Mouse (Mus musculus): ENCODE results near the gene Mest. TPM values are rescaled to one million over a fixed set of nuclear protein-coding genes. Genes with fewer than 3 reads are reported as not detected.

Gene Mest
- total and polyA plus RNA-seq, 3 experiments, result 32.3 to 209 (median 58.6) TPM

DNA sequence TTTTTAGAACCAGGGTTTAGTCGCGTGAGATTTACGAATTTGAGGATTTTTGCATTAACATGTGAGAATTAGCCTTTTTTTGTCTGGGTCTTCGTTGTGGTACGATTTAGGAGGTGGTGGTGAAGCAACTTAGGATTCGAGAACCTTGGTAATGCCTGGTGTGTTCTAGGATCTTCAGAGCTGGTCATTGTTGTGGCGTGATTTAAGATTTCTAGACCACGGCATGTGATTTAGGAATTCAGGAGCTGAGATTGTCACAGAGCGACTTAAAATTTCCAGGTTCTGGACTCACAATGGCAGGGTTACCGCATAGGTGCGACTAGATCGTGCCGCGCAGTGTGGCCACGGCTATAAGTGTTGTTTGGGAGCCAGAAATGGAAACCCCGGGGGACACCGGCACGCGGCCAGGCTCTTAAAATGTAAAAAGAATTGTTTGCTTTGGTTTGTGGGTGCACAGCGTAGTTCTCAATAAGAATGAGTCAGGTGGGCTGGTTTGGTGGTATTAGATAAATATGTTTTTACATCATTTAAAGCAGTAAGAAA, 15.2 kb downstream of the Mest start:
- DNase-seq, result no peak

DNA sequence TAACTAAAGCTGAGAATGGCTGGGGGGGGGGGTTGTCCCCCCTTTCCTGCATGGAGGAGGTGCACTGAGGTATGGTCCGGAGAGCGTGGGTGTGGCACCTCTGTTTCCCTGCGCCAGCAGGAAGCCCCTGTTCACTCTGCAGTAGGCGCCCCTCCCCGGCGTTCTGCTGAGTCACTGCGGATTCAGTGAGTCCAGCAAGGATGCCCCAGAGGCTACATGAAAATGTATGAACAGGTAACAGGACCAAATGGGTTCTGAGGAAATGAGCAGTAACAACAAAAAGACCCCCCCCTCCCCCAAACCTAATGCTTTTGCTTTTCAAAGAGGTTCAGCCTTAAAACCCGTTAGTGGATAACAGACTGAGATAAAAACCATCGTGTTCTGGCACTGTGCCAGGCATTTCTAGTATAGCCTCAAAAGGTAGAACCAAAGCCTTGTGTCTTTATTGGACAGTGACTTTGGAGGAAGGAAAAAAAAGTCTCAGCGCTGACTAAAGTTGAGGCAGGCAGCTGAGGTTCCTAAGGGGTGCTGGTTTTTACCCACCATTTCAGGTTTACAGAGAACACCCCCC, 15.9 kb downstream of the Mest start:
- DNase-seq, result peak; percentile 33

DNA sequence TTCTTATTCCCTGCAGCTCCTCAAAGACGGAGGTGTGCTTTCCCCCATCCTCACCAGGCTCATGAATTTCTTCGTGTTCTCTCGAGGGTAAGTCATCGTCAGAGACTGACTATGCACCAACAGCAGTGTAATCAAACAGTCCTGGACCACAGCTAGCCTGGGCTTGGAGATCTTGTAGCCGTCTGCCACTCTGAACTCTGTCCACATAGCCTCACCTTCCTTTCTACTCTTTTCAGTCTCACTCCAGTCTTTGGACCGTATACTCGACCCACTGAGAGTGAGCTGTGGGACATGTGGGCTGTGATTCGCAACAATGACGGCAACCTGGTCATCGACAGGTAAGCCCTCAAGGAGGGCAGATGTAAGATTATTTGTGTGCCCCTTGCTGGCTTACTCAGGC, 21.5 kb downstream of the Mest start:
- no peak for DNase-seq

DNA sequence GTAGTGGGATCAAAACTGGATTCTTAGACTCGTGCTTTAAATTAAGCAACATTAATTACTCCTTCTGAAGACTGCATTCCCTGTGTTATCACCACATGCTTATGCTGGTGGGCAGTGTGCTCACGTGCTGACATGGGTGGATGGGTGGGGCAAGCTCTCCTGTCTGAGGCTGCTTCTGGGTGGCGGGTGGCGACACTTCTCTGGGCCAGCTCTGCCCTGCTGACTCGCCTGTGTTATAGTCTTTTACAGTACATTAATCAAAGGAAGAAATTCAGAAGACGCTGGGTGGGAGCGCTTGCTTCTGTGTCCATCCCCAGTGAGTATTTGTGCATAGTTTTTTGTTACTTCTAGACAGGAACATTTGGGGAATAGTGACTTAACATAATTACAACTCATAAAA, 22.2 kb downstream of the Mest start:
- DNase-seq, result no peak

DNA sequence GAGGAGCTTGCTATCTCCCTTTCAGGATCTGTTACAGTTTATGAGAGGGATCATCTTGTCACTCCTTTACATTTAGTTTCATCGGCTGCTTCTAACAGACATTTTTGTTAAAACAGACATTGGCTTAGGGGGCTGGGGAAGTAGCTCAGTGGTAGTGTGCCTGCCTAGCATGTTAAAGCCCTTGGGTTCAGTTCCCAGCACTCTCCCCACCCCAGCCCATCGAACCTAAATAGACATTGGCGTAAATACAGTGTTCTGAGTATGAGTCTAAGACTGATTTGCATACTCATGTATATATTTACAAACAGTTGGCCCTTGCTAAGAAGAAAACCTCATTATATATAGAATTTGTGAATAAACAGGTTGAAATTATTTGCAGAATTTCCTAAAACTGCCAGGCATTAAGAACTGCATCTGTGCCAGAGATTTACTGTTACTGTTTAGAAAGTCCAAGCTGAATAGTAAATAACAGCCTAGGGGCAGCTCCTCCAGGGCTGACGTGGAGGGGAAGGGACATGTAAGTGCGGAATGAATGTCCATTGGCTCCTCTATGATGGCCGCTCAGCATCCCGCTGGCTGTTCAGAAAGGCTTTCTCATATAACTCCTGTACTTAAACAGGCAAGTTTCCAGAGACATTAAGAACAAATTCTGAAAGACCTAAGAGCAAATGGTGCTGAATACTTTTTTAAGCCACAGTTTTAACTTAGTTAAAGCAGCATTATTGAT, 24.4 kb downstream of the Mest start:
- no peak for DNase-seq

DNA sequence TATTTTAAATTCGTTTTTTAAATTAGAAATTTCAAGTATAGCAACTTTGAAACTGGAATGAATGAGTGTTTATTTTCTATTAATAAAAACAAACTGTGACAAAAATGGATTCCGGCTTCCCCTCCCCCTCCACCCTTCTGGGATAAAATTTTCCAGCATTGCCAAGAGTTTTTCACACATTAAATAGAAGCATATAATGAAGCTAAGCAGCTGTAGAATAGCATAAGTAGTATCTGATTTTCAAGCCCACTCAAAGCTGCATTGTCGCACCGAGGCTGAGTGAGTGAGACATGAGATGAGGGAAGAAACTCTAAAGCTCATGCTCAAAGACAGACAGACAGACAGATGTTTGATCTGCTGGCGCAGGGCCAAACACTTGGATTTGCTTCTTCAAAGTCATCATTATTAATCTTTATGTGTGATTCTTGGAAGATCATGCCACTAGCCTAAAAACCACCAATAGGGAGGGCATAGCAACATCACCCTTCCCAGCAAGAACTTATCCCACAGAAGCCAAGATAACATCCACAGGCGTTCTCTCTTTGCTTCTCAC, 25.1 kb downstream of the Mest start:
- DNase-seq, result no peak

DNA sequence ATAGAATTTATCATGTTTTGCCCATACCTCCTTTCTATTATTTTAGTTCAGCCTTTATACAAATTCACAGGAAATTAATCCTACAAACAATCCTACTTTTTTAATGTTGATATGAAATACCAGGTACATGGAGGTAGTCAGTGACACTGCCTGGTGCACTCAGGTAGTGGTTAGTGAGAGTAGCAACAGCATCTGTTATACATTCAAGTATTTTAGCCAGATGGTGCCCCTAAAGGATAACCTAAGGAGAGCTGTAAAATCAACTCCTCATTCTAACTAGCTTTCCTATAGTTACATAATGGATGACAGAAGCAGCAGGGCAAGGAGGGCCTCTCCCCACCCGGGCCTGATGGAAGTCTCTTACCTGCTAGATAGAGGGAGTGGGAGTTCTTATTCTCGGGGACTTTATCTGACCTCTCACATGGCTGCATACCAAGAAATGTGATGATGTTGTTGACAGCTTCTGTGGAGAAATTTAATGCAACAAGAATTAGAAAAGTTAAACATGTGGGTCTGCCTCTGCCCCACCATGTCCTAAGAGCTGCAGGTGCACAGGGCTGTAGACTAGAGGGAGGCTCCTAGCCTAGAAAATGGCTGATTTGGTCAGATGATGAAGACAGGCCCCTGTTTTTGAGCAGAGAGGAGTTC, 25.8 kb downstream of the Mest start:
- no peak for DNase-seq

DNA sequence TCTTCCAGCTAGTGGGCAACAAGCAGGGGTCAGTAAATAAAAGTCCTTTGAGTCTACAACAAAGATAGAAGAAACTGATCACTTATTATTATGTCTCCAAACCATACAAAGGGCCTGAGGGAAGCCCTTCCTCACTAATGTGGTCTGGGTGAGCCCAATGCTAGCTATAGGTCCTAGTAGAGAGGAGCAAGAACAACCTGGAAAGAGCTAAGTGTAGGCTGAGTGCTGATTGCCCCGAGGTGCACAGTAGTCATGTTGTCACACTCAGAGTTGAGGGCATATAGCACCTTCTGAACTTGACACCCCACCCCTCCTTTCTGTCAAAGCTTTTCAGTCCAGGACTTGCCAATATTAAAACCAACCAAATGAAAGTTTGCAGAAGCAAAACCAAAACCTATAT, 26.5 kb downstream of the Mest start:
- no peak for DNase-seq

DNA sequence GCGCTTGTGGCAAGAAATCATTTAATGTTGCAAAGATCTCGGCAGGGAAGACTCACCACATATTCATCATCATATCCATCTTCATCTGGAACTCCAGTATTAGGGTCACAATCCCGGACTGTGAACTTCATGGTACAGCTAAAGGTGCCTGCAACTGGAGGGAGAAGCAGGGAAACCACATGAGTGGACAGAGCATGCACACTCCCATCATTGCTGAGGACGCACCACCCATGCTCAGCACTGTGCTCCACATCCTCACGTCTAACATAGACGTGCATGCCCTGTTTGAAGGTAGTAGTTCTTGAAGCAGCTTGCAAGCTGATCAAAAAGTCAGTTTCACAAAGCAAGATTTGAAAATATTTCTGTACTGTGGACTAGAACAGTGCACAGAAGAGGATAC, 27.1 kb downstream of the Mest start:
- DNase-seq, result no peak

DNA sequence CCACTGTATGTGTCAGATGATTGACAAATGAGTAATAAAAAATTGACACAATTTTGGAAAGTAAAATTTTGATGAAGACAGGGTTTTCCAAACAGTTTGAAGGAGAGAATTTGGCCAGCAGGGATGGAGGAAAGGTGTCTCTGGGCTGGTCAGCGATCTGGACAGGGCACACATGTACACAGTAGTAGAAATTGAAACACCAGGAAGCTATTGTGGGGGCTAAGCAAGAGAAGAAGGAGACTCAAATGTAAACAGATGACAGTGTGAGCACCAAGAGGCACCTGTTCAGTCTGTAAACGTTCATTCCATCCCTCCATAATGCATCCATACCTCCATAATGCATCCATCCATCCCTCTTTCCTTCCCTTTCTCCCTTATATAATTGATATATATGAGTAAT, 27.9 kb downstream of the Mest start:
- DNase-seq, result no peak

Small RNA genes within 50 kb of the gene (microRNA-seq; reads per million reads assigned to microRNA genes)
- 2,733 to 4,083 reads per million in 2 experiments for gene Mir335

Other genes with a start within 250 kb of the Mest start
- gene Tmem209, start 213.8 kb upstream of the Mest start, total RNA-seq (2021), result 10 to 100 TPM; 24.2 to 28.0 TPM
- gene Tmem209, start 213.8 kb upstream of the Mest start, polyA plus RNA-seq (2012; rRNA removed), result 32.8 and 43.3 TPM in 2 replicates
- gene Ssmem1, start 213.7 kb upstream of the Mest start, total RNA-seq (2021), result under 1 TPM in 1 of 2 experiments, not detected in 1; 0.28 TPM
- gene Ssmem1, start 213.7 kb upstream of the Mest start, polyA plus RNA-seq (2012; rRNA removed), result not detected in 2 replicates
- gene Cpa2, start 182.0 kb upstream of the Mest start, total RNA-seq (2021), result under 1 TPM; 0.69 to 0.98 TPM
- 0.10 TPM in 1 of 2 replicates, not detected in the other for gene Cpa2, start 182.0 kb upstream of the Mest start, polyA plus RNA-seq (2012; rRNA removed)
- gene Cpa4, start 155.2 kb upstream of the Mest start, total RNA-seq (2021), result 1 to 10 TPM; 1.6 to 2.1 TPM
- gene Cpa4, start 155.2 kb upstream of the Mest start, polyA plus RNA-seq (2012; rRNA removed), result 0.94 and 1.1 TPM in 2 replicates
- not detected for gene Cpa5, start 112.5 kb upstream of the Mest start, total RNA-seq (2021)
- not detected in 2 replicates for gene Cpa5, start 112.5 kb upstream of the Mest start, polyA plus RNA-seq (2012; rRNA removed)
- not detected for gene Cpa1, start 84.3 kb upstream of the Mest start, total RNA-seq (2021)
- gene Cpa1, start 84.3 kb upstream of the Mest start, polyA plus RNA-seq (2012; rRNA removed), result not detected in 2 replicates
- 1 to 10 TPM; 5.9 to 9.3 TPM for gene Cep41, start 29.8 kb upstream of the Mest start, total RNA-seq (2021)
- 3.4 and 4.5 TPM in 2 replicates for gene Cep41, start 29.8 kb upstream of the Mest start, polyA plus RNA-seq (2012; rRNA removed)
- gene Copg2, start 173.2 kb downstream of the Mest start, total RNA-seq (2021), result 10 to 100 TPM; 62.3 to 67.5 TPM
- gene Copg2, start 173.2 kb downstream of the Mest start, polyA plus RNA-seq (2012; rRNA removed), result 3.6 and 5.0 TPM in 2 replicates
- gene Tsga13, start 192.0 kb downstream of the Mest start, total RNA-seq (2021), result not detected
- not detected in 2 replicates for gene Tsga13, start 192.0 kb downstream of the Mest start, polyA plus RNA-seq (2012; rRNA removed)
- under 1 TPM in 1 of 2 experiments, not detected in 1; 0.12 TPM for gene Klf14, start 235.5 kb downstream of the Mest start, total RNA-seq (2021)
- 0.06 TPM in 2 replicates for gene Klf14, start 235.5 kb downstream of the Mest start, polyA plus RNA-seq (2012; rRNA removed)

All from adrenal gland, adult 2 months (tissue).